Mouse (Mus musculus) heart, embryonic 15.5 days (tissue): ENCODE data around the gene Baz1b. TPM values are rescaled to one million over a fixed set of nuclear protein-coding genes. Genes with fewer than 3 reads are reported as not detected.

Source experiments
- ATAC-seq: fragments of 200-750 bp; cut with Nextera tagmentation; replicated peaks from 2 replicates; pipeline ENCODE4 v1.8.0; 2017; ENCODE audit warnings: low read depth, moderate TSS enrichment; ENCODE audit not compliant: insufficient number of reproducible peaks, insufficient read depth, low FRiP score
- H3K27ac ChIP-seq: fragments of 300-500 bp; sonication (generic); 2 replicates; pipeline ENCODE4 v1.5.1; 2015; ENCODE audit warnings: mild to moderate bottlenecking, inconsistent platforms
- H3K27me3 ChIP-seq: fragments of 300-500 bp; sonication (generic); 2 replicates; pipeline ENCODE4 v1.6.1; 2015; ENCODE audit warnings: inconsistent platforms
- H3K36me3 ChIP-seq: fragments of 300-500 bp; sonication (generic); 2 replicates; pipeline ENCODE4 v1.6.1; 2015; ENCODE audit warnings: mild to moderate bottlenecking, inconsistent platforms
- H3K4me1 ChIP-seq: fragments of 300-500 bp; sonication (generic); replicated peaks from 2 replicates; pipeline ENCODE4 v1.6.1; 2015; ENCODE audit warnings: inconsistent platforms
- H3K4me2 ChIP-seq: fragments of 300-500 bp; sonication (generic); 2 replicates; pipeline ENCODE4 v1.6.1; 2015; ENCODE audit warnings: inconsistent platforms, mild to moderate bottlenecking, moderate library complexity
- H3K4me3 ChIP-seq: fragments of 300-500 bp; sonication (generic); 2 replicates; pipeline ENCODE4 v1.5.1; 2015; ENCODE audit warnings: mild to moderate bottlenecking, inconsistent platforms
- H3K9ac ChIP-seq: fragments of 300-500 bp; sonication (generic); 2 replicates; pipeline ENCODE4 v1.6.1; 2015; ENCODE audit warnings: mild to moderate bottlenecking, inconsistent platforms
- H3K9me3 ChIP-seq: fragments of 300-500 bp; sonication (generic); replicated peaks from 2 replicates; pipeline ENCODE4 v1.6.1; 2016; ENCODE audit warnings: inconsistent platforms
- whole genome bisulfite sequencing: fragments of 180-500 bp; shearing (Covaris S2); methylation state at CpG from one replicate; pipeline ENCODE4 v1.1.7; 2015; ENCODE audit warnings: mixed read lengths; 5-methylcytosine and 5-hydroxymethylcytosine counted together
- polyA plus RNA-seq: library from polyadenylated mRNA; unstranded; fragments of >200 nt; fragmentation: Nextera tagmentation; extraction: Ambion mirVana; gene quantifications from 2 replicates; pipeline ENCODE4 v1.2.1, GENCODE M21; 2015

Gene Baz1b
- polyA plus RNA-seq, 1 experiment from 2014 or later, result 20.9 TPM

GRCm38 (mm10) chr5:135238832-135239231 lies 51.8 kb downstream of the Baz1b start:
- no peaks in the 10 kb centered on the region for H3K9me3 ChIP-seq
- H3K4me1 ChIP-seq, result peaks cover 32% of the 10 kb centered on the region
- ATAC-seq, result no peak
- H3K9ac ChIP-seq, result no peak overlapping the region
- 81% methylated on average over 2 of the region's 2 CpGs for WGBS
- H3K4me2 ChIP-seq, result no peak overlapping the region
- no peak overlapping the region for H3K27ac ChIP-seq
- H3K4me3 ChIP-seq, result no peak overlapping the region
- no peaks in the 10 kb centered on the region for H3K27me3 ChIP-seq
- peaks cover 94% of the 10 kb centered on the region for H3K36me3 ChIP-seq

GRCm38 (mm10) chr5:135241474-135241873 lies 54.4 kb downstream of the Baz1b start:
- Histone ChIP-seq H3K4me3 (no peak overlapping the region), H3K27ac (peak overlapping the region; percentile 89), H3K36me3 (peaks cover 94% of the 10 kb centered on the region), H3K27me3 (no peaks in the 10 kb centered on the region), H3K9ac (no peak overlapping the region), H3K4me1 (peaks cover 32% of the 10 kb centered on the region), H3K9me3 (no peaks in the 10 kb centered on the region), H3K4me2 (peak overlapping the region; percentile 27; the same call in 1 of the 2 replicates)
- 50% methylated on average over 1 of the region's 1 CpGs for WGBS
- no peak for ATAC-seq

GRCm38 (mm10) chr5:135242136-135242535 lies 55.1 kb downstream of the Baz1b start:
- H3K4me2 ChIP-seq, result no peak overlapping the region
- WGBS, result 59% methylated on average over 12 of the region's 12 CpGs
- H3K9me3 ChIP-seq, result no peaks in the 10 kb centered on the region
- H3K9ac ChIP-seq, result no peak overlapping the region
- ATAC-seq, result no peak
- peaks cover 94% of the 10 kb centered on the region for H3K36me3 ChIP-seq
- peaks cover 32% of the 10 kb centered on the region for H3K4me1 ChIP-seq
- no peak overlapping the region for H3K4me3 ChIP-seq
- H3K27me3 ChIP-seq, result no peaks in the 10 kb centered on the region
- H3K27ac ChIP-seq, result peak overlapping the region; percentile 89

- Histone ChIP-seq H3K4me1 (peaks cover 34% of the 10 kb centered on the region), H3K9me3 (no peaks in the 10 kb centered on the region), H3K4me2 (no peak overlapping the region), H3K4me3 (no peak overlapping the region), H3K27ac (peak overlapping the region; percentile 89), H3K27me3 (no peaks in the 10 kb centered on the region), H3K9ac (no peak overlapping the region), H3K36me3 (peaks cover 93% of the 10 kb centered on the region)
- WGBS, result 56% methylated on average over 3 of the region's 3 CpGs
- no peak; the same call in 1 of the 2 replicates for ATAC-seq
These were observed 55.5 kb downstream of the Baz1b start for GRCm38 (mm10) chr5:135242608-135243007.

- no peak for ATAC-seq
- WGBS, result 94% methylated on average over 1 of the region's 1 CpGs
- H3K4me2 ChIP-seq, result no peak overlapping the region
- H3K27ac ChIP-seq, result peak overlapping the region; percentile 89
- peaks cover 34% of the 10 kb centered on the region for H3K4me1 ChIP-seq
- no peaks in the 10 kb centered on the region for H3K9me3 ChIP-seq
- no peak overlapping the region for H3K4me3 ChIP-seq
- no peaks in the 10 kb centered on the region for H3K27me3 ChIP-seq
- H3K9ac ChIP-seq, result no peak overlapping the region
- H3K36me3 ChIP-seq, result peaks cover 88% of the 10 kb centered on the region
These were observed 56.1 kb downstream of the Baz1b start for GRCm38 (mm10) chr5:135243166-135243565.

GRCm38 (mm10) chr5:135246531-135246930 lies 59.5 kb downstream of the Baz1b start:
- Histone ChIP-seq H3K4me1 (peaks cover 46% of the 10 kb centered on the region), H3K36me3 (peaks cover 57% of the 10 kb centered on the region), H3K4me3 (no peak overlapping the region), H3K4me2 (no peak overlapping the region), H3K9me3 (no peaks in the 10 kb centered on the region), H3K27ac (no peak overlapping the region), H3K9ac (no peak overlapping the region), H3K27me3 (peaks cover 17% of the 10 kb centered on the region)
- ATAC-seq, result no peak
- WGBS, result 63% methylated on average over 4 of the region's 4 CpGs

GRCm38 (mm10) chr5:135247337-135247736 lies 60.3 kb downstream of the Baz1b start:
- Histone ChIP-seq H3K4me1 (peaks cover 39% of the 10 kb centered on the region), H3K4me2 (no peak overlapping the region), H3K27me3 (peaks cover 17% of the 10 kb centered on the region), H3K27ac (no peak overlapping the region), H3K9me3 (no peaks in the 10 kb centered on the region), H3K36me3 (peaks cover 49% of the 10 kb centered on the region), H3K9ac (no peak overlapping the region), H3K4me3 (no peak overlapping the region)
- WGBS, result 75% methylated on average over 9 of the region's 9 CpGs
- no peak for ATAC-seq

GRCm38 (mm10) chr5:135248956-135249676 lies 62.1 kb downstream of the Baz1b start:
- Histone ChIP-seq H3K4me3 (no peak overlapping the region), H3K4me1 (peaks cover 45% of the 10 kb centered on the region), H3K9me3 (no peaks in the 10 kb centered on the region), H3K36me3 (peaks cover 34% of the 10 kb centered on the region), H3K4me2 (peak overlapping the region; percentile 100), H3K9ac (no peak overlapping the region), H3K27ac (no peak overlapping the region), H3K27me3 (peaks cover 17% of the 10 kb centered on the region)
- no peak for ATAC-seq
- 87% methylated on average over 16 of the region's 16 CpGs for WGBS

GRCm38 (mm10) chr5:135250186-135251078 lies 63.4 kb downstream of the Baz1b start:
- Histone ChIP-seq H3K27ac (no peak overlapping the region), H3K9ac (peak overlapping the region; percentile 65), H3K9me3 (no peaks in the 10 kb centered on the region), H3K36me3 (peaks cover 21% of the 10 kb centered on the region), H3K4me3 (peak overlapping the region; percentile 66), H3K4me1 (peaks cover 47% of the 10 kb centered on the region), H3K4me2 (peak overlapping the region; percentile 100), H3K27me3 (peaks cover 17% of the 10 kb centered on the region)
- 2% methylated on average over 92 of the region's 92 CpGs for WGBS
- ATAC-seq, result peak; percentile 47

- peak within 1 kb of the TSS; percentile 100 for H3K4me2 ChIP-seq
- peak; percentile 90 for ATAC-seq
- peaks cover 47% of the 10 kb centered on the region for H3K4me1 ChIP-seq
- peak within 1 kb of the TSS; percentile 65 for H3K9ac ChIP-seq
- peaks cover 17% of the 10 kb centered on the region for H3K27me3 ChIP-seq
- under 1% methylated on average over 46 of the region's 51 CpGs for WGBS
- H3K27ac ChIP-seq, result no peak within 1 kb of the TSS
- peaks cover 2% of the 10 kb centered on the region; the same call in 1 of the 2 replicates for H3K9me3 ChIP-seq
- H3K36me3 ChIP-seq, result peaks cover 14% of the 10 kb centered on the region
- H3K4me3 ChIP-seq, result peak within 1 kb of the TSS; percentile 66
These were observed 64.0 kb downstream of the Baz1b start, which contains the start of gene Fzd9 for GRCm38 (mm10) chr5:135251079-135251454. Gene Fzd9, minus strand, starts transcription at chr5:135251230.

- H3K27me3 ChIP-seq, result peaks cover 17% of the 10 kb centered on the region
- ATAC-seq, result no peak
- H3K4me3 ChIP-seq, result no peak overlapping the region
- H3K4me2 ChIP-seq, result no peak overlapping the region
- H3K4me1 ChIP-seq, result peaks cover 48% of the 10 kb centered on the region
- no peaks in the 10 kb centered on the region for H3K36me3 ChIP-seq
- no peak overlapping the region for H3K9ac ChIP-seq
- peaks cover 8% of the 10 kb centered on the region; the same call in 1 of the 2 replicates for H3K9me3 ChIP-seq
- H3K27ac ChIP-seq, result no peak overlapping the region
- 25% methylated on average over 12 of the region's 12 CpGs for WGBS
These were observed 66.8 kb downstream of the Baz1b start for GRCm38 (mm10) chr5:135253741-135254401.
